Mouse (Mus musculus): ENCODE measurements around the gene Atp6v1g3.

GRCm38 (mm10) chr1:138267465-138268055, 6.0 kb upstream of the Atp6v1g3 start:
- TF ChIP-seq TAL1 (IDR thresholded peaks at IDR 0.05; ENCODE audit: low read length), result no peak
- TF ChIP-seq GATA1 (IDR thresholded peaks at IDR 0.05; ENCODE audit: low read length), result no peak
